Mouse (Mus musculus): ENCODE measurements around the gene Gck.
"Not testable (repeated sequence)": the region's sequence is repeated elsewhere in the genome, so short reads cannot be mapped to it uniquely, and the experiment has no call there.

Gene Gck

GRCm38 (mm10) chr11:5907096-5907495, 42.8 kb downstream of the Gck start:
- no peak for DNase-seq

GRCm38 (mm10) chr11:5905778-5906518, 43.9 kb downstream of the Gck start:
- DNase-seq = no peak

- DNase-seq = no peak
Measured at GRCm38 (mm10) chr11:5904871-5905270, 45.0 kb downstream of the Gck start.

- DNase-seq = no peak
Measured at GRCm38 (mm10) chr11:5904357-5904756, 45.5 kb downstream of the Gck start.

DNA sequence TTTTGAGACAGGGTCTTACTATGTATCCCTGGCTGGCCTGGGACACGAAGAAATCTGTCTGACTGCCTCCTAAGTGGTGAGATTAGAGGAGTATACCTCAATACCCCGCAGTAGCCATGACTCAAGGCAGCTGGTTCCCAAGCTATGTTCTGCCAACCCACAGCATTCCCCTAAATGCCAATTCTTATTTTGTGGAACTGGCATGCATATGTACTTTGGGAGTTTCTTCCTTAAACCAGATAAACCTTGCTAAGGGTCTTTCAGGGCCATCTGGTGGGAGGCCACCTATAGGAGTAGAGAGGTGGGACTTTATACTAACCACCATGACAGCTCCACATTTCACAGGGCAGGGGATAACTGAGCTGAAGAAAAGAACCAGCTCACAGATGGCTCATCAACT, 46.0 kb downstream of the Gck start:
- no peak for DNase-seq

DNA sequence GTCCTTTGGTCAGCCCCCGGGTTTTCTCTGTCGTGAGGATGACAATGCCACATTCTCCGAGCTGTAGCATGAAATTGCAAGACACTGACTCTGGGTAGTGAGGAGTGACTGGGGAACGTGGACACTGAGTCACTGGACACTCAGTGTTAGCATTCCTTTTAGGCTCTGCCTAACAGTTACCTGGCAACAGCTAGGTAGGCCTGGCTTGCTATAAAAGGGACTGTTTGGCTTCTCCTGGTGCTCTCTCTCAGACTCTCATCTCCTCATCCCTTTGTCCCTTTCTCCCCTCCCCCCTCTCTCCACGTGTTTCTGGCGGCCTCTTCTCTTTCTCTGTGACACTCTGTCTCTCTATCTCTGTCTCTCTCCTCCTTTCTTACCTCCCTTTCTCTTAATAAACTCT, 47.5 kb downstream of the Gck start:
- DNase-seq = no peak

DNA sequence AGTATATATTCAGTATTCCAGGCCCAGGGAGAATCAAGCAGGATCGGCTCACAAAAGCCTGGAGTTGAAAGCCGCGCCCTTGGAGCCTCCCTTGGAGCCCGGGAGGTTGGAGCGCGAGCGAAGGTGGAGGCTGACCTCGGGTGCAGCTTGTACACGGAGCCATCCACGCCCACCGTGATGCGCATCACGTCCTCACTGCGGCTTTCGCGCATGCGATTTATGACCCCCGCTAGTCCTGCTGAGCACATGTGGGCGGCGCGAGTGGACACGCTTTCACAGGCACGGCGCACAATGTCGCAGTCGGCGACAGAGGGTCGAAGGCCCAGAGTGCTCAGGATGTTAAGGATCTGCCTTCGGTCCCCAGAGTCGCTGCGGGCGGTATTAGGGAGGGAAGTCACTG, 47.9 kb downstream of the Gck start:
- peak; percentile 91 for DNase-seq

- DNase-seq = no peak
Measured at GRCm38 (mm10) chr11:5901320-5901719, 48.6 kb downstream of the Gck start.

- no peak for DNase-seq
Measured at GRCm38 (mm10) chr11:5899286-5899685, 50.6 kb downstream of the Gck start.

DNA sequence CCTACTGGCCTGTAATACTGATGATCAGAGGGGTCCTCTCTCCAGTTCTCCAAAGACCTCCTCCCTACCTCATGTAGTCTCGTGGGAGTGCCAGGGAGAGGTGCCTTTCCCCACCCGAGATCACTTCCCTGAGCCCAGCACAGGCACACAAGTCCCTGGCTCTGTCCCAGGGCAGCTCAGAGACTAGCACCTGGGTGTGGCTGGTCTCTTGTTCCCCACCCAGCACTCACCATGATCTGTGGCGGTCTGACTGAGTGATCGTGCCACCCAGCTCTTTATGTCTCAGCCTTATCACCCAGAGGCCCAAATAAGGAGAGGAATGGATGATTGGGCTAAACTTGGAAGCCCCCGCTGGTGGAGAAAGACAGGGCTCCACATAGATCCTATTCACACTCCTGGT, 51.4 kb downstream of the Gck start, which contains the start of gene Myl7:
Gene Myl7, minus strand, starts transcription at position 252 of the 400 bp plus-strand sequence.
- DNase-seq = no peak

- DNase-seq = peak; percentile 59
Measured at GRCm38 (mm10) chr11:5897839-5898238, 52.0 kb downstream of the Gck start.

DNA sequence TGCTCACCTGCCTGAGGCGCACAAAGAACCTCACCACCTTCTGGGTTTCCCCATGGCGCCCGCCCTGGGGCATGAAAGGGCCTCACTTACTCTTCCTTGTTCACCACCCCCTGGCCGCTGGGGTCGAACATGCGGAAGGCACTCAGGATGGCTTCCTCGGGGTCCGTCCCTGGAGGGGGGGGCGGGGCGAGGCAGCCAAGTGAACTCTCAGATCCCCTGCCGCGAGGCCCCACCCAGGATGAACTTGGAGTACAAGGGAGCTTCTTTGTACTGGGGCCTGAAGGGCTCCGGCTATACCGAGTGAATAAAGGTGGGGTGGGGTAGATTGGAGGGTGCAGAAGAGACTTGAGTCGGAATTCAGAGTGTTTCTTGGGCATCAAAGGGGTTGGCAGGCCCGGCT, 52.7 kb downstream of the Gck start:
- no peak for DNase-seq

DNA sequence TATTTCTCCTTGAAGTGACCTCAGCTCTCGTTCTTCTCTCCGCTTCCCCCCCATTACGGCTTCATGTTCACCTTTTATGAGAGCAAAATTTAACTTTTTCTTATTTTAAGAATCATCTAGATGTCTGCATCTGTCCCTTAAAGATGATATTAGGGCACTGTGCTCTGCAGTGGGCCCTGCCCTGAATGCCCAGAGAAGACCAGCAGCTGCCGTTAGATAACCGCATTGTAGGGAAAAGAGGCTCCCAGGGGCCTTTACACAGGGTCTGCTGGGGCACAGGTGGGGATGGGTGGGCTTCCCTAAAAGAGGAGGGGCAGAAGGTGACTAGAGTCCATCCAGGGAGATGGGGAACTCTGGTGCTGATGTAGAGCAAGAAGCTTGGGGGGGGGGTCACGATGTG, 56.1 kb downstream of the Gck start:
- DNase-seq = no peak

DNA sequence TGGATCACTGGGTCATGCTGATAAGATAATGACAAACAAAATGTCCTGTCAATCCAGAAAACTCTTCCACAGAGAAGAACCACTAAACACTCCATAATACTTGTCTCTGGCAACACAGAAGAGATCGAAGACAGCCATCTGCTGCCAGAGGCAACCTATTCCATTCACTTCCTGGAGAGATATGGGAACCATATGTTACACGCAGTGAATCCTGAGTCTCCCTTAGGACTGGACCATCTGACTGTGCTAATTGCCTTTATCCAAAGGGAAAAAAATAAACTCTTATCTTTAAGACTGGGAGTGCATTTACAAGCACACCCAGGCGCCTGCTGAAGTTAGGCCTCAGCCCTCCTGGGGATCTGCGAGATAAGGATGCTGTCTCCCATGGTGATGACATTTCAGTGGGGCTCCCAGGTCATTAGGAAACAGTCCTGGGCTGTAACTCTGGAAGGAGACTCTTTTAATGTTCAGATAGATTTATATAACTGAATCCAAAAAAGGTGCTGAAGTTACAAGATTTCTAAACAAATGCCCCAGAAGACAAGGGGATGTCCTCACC, 57.0 kb downstream of the Gck start:
- DNase-seq = no peak

DNA sequence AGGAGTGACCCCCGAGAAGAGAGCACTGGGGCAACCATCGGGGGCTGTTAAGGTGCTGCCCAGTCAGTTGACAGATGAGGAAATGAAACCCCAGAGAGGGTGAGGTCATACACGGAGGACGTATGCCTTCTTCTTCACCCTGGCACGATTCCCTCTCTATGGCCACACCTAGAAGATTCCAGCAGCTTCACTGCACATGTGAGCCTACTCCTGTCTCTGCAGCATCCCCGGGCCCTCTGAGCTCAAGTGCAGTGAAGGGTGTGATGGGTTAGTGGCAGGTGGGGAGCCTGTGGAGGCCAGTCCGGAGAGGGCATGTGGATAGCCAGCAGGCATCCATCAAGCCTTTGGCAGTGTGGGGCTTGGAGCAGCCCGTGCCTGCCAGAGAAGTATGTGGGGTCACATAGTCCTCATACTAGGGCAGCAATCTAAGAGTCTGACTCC, 57.7 kb downstream of the Gck start:
- no peak for DNase-seq

DNA sequence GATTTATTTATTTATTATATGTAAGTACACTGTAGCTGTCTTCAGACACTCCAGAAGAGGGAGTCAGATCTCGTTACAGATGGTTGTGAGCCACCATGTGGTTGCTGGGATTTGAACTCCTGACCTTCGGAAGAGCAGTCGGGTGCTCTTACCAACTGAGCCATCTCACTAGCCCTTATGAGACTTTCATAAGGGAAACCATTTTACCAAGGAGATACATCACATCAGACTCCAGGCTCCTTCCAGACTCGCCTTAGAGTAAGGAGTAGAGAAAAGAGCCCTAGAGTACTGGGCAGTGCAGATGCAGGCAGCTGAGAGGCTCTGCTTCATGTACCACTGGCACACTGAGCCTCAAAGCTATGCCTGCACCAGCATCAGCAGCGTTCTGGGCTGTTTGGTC, 61.3 kb downstream of the Gck start:
- not testable (repeated sequence) for DNase-seq

- peak; percentile 68 for DNase-seq
Measured at GRCm38 (mm10) chr11:5887250-5887649, 62.6 kb downstream of the Gck start.

- DNase-seq = peak; percentile 87
Measured at GRCm38 (mm10) chr11:5886187-5886586, 63.7 kb downstream of the Gck start.

DNA sequence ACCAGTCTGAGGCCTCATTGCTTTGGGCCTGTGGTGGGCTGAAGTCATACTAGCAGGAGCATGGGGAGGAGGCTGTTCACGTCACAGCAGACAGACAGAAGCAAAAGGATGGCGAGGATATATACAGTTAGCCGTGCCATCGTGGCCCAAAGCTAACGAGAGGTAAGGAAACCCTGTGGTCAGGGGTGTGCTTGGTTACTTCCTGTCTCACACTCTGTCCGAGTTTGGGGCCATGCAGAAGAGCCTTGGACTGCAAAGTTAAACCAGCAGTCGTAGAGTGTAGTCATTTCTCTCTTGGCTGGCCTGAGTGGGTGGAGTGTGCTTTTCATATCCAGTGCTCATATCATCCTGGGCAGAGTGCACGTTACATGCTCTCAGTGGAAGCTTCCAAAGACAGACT, 67.4 kb downstream of the Gck start:
- no peak for DNase-seq

GRCm38 (mm10) chr11:5879905-5880304, 70.0 kb downstream of the Gck start:
- peak; percentile 72 for DNase-seq

DNA sequence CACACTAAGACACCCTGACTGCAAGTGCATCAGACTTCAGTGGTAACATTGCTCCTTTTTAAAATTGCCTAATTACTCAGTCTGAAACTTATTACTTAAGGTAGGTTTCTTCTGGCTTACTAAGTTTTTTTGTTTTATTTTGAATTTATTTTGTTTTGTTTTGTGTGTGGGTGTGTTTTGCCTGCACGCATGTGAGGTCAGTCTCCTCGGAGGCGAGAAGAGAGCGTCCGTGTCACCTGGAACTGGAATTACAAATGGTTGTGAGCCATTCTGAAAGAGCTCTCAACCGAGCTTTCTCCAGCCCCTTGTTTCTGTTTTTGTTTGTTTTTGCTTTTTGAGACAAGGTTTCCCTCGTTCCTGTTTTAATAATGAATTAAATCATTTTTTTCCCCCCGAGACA, 71.2 kb downstream of the Gck start:
- DNase-seq = no peak

DNA sequence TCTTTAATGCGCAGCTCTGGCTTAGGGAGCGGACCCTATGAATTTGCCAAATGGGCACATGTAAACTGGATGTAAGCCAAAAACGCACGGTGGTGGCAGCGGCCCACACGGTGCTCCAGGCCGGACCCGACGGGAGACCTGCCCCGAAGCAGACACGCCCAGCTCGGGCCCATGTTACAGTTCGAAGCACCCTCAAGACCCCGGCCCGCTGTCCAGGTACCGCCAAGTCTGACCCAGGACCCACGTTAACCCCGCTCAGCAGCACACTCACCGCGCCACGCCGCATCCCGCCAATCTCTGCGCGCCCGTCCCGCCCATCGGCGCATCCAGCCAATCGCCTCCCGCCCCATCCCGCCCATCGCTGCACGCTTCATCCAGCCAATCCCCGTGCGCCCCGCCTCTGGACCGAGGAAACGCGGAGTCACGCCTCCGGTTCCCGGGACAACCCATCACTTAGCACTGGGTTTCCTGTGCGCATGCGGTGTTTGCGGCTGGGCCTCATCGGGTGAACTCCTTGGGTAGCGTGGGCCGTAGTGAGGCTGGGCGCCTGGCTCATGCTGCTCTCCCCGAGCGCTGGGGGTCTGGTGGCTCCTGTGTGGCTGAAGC, 71.9 kb downstream of the Gck start, which contains the start of gene Pold2:
Gene Pold2, minus strand, starts transcription at position 372 of the 606 bp plus-strand sequence.
- DNase-seq = peak; percentile 99

DNA sequence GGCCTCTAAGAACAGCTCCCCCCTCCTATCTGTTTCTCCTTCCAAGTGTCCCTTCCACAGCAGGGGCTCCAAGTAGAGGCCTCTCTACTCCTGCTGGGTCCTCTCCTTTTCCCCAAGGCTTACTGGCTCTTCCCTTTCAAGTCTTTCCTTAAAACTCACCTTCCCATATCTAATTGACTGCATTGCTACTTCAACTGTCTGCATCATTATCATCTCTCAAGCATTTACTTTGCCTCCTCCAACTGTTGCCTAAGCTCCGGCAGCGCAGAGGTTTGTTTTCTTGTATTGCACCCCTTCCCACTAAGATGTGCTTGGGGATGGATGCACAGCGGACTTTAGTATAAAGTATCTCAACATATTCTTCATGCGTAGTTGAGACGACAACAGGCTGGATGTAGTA, 72.5 kb downstream of the Gck start:
- no peak for DNase-seq

GRCm38 (mm10) chr11:5873192-5873591, 76.7 kb downstream of the Gck start:
- no peak for DNase-seq

Data from retina, postnatal 1 day (tissue).